Mouse (Mus musculus) erythroblast, embryonic 14.5 days (primary cell): Measurements from ENCODE around the gene Olfr1256.

Source experiments
- GATA1 ChIP-seq: IDR thresholded peaks from 2 replicates; pipeline ENCODE4 v1.6.1; 2012; ENCODE audit warnings: low read length, inconsistent platforms, mixed read lengths
- TAL1 ChIP-seq: IDR thresholded peaks from 3 replicates; pipeline ENCODE4 v1.6.1; 2012; ENCODE audit warnings: low read length, inconsistent platforms, mixed read lengths

- no peak for TF ChIP-seq TAL1
- no peak for TF ChIP-seq GATA1
Observed at GRCm38 (mm10) chr2:89848105-89848504, 6.8 kb upstream of the Olfr1256 start, which contains the start of gene Olfr48.
